Mouse (Mus musculus) neutrophil, adult 65 days (primary cell): Measurements from ENCODE around the gene Lkaaear1. TPM values are rescaled to one million over a fixed set of nuclear protein-coding genes. Genes with fewer than 3 reads are reported as not detected.

Experiments
- total RNA-seq: library from RNA; stranded (reverse); gene quantifications from 2 replicates; pipeline ENCODE4 v1.2.4, GENCODE M21; 2023

Lkaaear1 gene
- total RNA-seq, result not detected in 2 replicates

GRCm38 (mm10) chr2:181698241-181698640 is at the start of gene Lkaaear1:
Lkaaear1 (minus strand) TSS chr2:181698442.

DNA sequence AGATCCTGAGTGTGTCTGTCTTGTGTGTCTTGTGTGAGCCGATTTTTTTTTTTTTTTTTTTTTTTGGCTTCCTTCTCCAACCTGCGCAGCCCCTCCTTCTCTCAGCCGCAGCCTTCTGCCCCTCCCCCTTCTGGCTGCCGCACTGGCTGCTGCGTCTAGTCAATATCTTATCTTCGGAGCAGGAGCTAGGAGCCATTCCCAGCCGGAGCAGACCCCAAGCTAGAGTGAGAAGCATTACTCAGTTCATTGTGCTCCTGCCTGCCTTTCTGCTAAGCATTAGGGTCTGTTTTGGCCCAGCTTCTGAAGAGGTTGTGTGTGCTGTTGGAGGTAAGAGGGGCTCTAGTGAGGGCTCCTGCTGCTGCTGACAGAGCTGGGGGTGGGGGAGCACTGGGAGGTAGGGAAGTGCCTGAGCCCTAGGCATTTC is 16.7 kb upstream of the Lkaaear1 start, which contains the start of gene Oprl1:
Oprl1 (plus strand) TSS at position 114 of the 424 bp plus-strand sequence.

DNA sequence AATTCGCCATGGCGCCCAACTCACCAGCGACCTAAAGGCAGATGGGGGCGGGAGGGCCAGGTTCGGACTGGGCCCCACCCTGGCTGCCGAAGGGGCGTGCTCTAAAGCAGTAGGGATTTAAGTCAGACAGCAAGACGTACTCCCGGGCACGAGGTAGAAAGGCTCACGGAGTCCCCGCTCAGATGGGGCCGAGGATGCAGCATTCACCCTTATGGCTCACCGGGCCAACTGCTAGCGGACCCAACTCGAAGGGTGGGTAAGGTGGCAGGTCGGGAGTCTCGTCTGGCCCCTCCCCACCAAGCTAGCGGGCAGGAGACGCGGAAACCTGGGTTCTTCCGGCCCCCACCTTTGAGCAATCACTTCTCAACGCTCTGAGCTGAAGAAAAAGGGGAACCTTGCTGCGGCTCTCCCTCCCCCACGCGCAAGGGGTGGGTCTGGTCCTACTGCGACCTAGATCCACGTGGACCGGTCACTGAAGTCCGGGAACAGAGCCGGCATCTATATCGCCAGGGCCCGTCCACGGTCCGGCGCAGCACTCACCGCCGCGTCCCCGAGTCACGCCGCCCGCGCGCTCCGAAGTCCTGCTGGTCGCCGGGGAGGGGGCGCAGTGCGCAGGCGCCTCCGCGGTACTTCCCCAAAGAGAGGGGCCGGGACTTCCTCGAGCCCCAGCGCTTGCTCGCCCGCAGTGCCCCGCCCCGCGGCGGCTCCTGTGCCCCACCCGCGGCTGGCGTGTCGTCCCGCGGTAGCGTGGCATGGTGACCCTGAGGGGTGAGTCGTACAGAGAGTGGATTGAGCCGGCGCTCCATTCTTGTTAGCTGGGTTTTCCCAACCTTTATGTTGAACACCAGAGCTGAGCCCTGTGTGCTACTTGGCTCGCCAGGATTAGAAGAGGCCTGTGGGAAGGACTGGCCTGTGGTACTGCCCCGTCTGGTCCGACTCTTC is 4.6 kb downstream of the Lkaaear1 start, which contains the start of gene Rgs19:
Rgs19 (minus strand) TSS at position 639 of the 942 bp plus-strand sequence.

DNA sequence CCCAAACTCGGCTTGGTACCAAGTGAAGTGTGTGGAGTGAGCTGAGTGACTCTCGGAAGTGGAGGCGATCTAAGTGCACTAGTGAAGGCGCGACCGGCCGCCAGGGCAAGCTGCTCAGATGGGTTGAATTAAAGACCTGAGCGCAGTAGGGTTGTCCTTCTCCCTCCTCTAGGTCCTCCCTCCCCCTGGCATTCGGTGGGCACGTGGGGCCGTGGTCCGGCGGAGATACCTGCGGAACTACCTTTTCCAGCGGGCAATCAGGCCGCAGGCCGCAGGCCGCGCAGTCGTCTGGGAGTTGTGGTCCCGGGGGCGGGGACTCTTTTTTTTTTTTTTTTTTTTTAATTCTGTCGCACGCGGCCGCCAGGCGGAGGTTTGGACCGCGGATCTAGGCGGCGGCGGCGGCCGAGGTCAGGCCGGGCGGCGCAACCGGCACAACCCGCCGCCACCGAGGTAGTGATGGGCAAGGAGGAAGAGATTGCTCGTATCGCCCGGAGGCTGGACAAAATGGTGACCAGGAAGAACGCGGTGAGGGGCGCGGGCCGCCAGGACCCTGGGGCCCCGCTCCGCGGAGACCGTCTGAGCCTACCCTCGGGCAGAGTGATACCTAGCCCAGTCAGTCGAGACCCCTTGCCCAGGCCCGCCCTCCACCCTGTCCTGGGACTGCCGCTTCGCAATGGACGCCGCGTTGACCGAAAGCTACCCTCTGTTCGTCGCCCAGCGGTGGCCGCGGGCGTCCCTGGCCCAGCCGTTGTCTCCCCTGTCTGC is 18.1 kb downstream of the Lkaaear1 start, which contains the start of gene Tcea2:
Tcea2 (plus strand) TSS at position 360 of the 765 bp plus-strand sequence.

GRCm38 (mm10) chr2:181671326-181671725 is 26.9 kb downstream of the Lkaaear1 start, which contains the start of gene Sox18:
Sox18 (minus strand) TSS chr2:181671640.

GRCm38 (mm10) chr2:181656734-181657133 is 41.5 kb downstream of the Lkaaear1 start, which contains the start of gene Gm29797:
Gm29797 (plus strand) TSS chr2:181657034.

Other genes starting within 250 kb of the Lkaaear1 start
- gene Zbtb46, start 239.0 kb downstream of the Lkaaear1 start, total RNA-seq, result 0.22 and 0.48 TPM in 2 replicates
- gene Abhd16b, start 205.2 kb downstream of the Lkaaear1 start, total RNA-seq, result not detected in 2 replicates
- gene Tpd52l2, start 201.3 kb downstream of the Lkaaear1 start, total RNA-seq, result 64.4 and 94.3 TPM in 2 replicates
- gene Dnajc5, start 178.0 kb downstream of the Lkaaear1 start, total RNA-seq, result 132 and 159 TPM in 2 replicates
- 77.5 and 81.8 TPM in 2 replicates for gene Uckl1, start 113.5 kb downstream of the Lkaaear1 start, total RNA-seq
- 32.6 and 38.4 TPM in 2 replicates for gene Prpf6, start 106.6 kb downstream of the Lkaaear1 start, total RNA-seq
- 9.1 and 14.6 TPM in 2 replicates for gene Zfp512b, start 105.6 kb downstream of the Lkaaear1 start, total RNA-seq
- gene Samd10, start 99.2 kb downstream of the Lkaaear1 start, total RNA-seq, result 7.9 and 9.4 TPM in 2 replicates
- gene Gm29797, start 41.4 kb downstream of the Lkaaear1 start, total RNA-seq, result not detected in 2 replicates
- 0.25 TPM in 1 of 2 replicates, not detected in the other for gene Sox18, start 26.8 kb downstream of the Lkaaear1 start, total RNA-seq
- gene Tcea2, start 18.1 kb downstream of the Lkaaear1 start, total RNA-seq, result 7.5 and 10.1 TPM in 2 replicates
- gene Rgs19, start 4.5 kb downstream of the Lkaaear1 start, total RNA-seq, result 245 and 280 TPM in 2 replicates
- gene Oprl1, start 16.6 kb upstream of the Lkaaear1 start, total RNA-seq, result 0.51 and 0.57 TPM in 2 replicates
- gene Myt1, start 64.9 kb upstream of the Lkaaear1 start, total RNA-seq, result not detected in 2 replicates
- gene Pcmtd2, start 139.4 kb upstream of the Lkaaear1 start, total RNA-seq, result 21.4 and 26.6 TPM in 2 replicates
- gene Polr3k, start 165.9 kb upstream of the Lkaaear1 start, total RNA-seq, result 5.0 and 8.1 TPM in 2 replicates